Mouse (Mus musculus): Measurements from ENCODE around the gene Olfr969.
"Not testable (repeated sequence)": the region's sequence is repeated elsewhere in the genome, so short reads cannot be mapped to it uniquely, and the experiment has no call there.

Gene Olfr969

GRCm38 (mm10) chr9:39790558-39790957, at the start of gene Olfr969:
Gene Olfr969 (plus strand): TSS chr9:39790945.
- no peak for DNase-seq (ENCODE audit: low spot score)

GRCm38 (mm10) chr9:39745949-39746348, 44.8 kb upstream of the Olfr969 start, which contains the start of gene Olfr967:
Gene Olfr967 (plus strand): TSS chr9:39746249.
- no peak for DNase-seq (ENCODE audit: low spot score)

GRCm38 (mm10) chr9:39746428-39746827, 44.3 kb upstream of the Olfr969 start:
- no peak for DNase-seq (ENCODE audit: low spot score)

- DNase-seq (ENCODE audit: low spot score) = no peak
These were observed 7.6 kb upstream of the Olfr969 start, which contains the start of gene Olfr968 for GRCm38 (mm10) chr9:39783153-39783552. Gene Olfr968 (minus strand): TSS chr9:39783253.

GRCm38 (mm10) chr9:39808560-39808959, 17.8 kb downstream of the Olfr969 start, which contains the start of gene Olfr970:
Gene Olfr970 (plus strand): TSS chr9:39808860.
- no peak for DNase-seq (ENCODE audit: low spot score)

- not testable (repeated sequence) for DNase-seq (ENCODE audit: low spot score)
These were observed 45.8 kb downstream of the Olfr969 start, which contains the start of gene Olfr971 for GRCm38 (mm10) chr9:39836576-39836975. Gene Olfr971 (plus strand): TSS chr9:39836876.

Data from testis, postnatal 10 days (tissue).